Mouse (Mus musculus): ENCODE results near the gene Numb. TPM values are rescaled to one million over a fixed set of nuclear protein-coding genes. Genes with fewer than 3 reads are reported as not detected.

Gene Numb
- polyA plus RNA-seq, 1 experiment from 2014 or later = 39.3 TPM

- Histone ChIP-seq H3K9me3 (no peaks in the 10 kb centered on the region), H3K4me3 (no peak overlapping the region), H3K4me1 (peaks cover 11% of the 10 kb centered on the region), H3K27ac (replicated peaks) (no peak overlapping the region), H3K36me3 (replicated peaks) (peaks cover 30% of the 10 kb centered on the region), H3K27me3 (replicated peaks; ENCODE audit: low read depth, poor library complexity, severe bottlenecking) (no peaks in the 10 kb centered on the region)
- 89% methylated on average over 17 of the region's 17 CpGs for WGBS
- DNase-seq (ENCODE audit: low spot score) = no peak
Measured at GRCm38 (mm10) chr12:83789051-83789780, 132.5 kb downstream of the Numb start.

GRCm38 (mm10) chr12:83785305-83785704, 136.4 kb downstream of the Numb start:
- WGBS = 81% methylated on average over 4 of the region's 4 CpGs
- Histone ChIP-seq H3K27ac (replicated peaks) (no peak overlapping the region), H3K4me3 (no peak overlapping the region), H3K27me3 (replicated peaks; ENCODE audit: low read depth, poor library complexity, severe bottlenecking) (no peaks in the 10 kb centered on the region), H3K4me1 (peaks cover 8% of the 10 kb centered on the region), H3K9me3 (no peaks in the 10 kb centered on the region), H3K36me3 (replicated peaks) (no peaks in the 10 kb centered on the region)
- DNase-seq (ENCODE audit: low spot score) = no peak

- Histone ChIP-seq H3K27me3 (replicated peaks; ENCODE audit: low read depth, poor library complexity, severe bottlenecking) (no peaks in the 10 kb centered on the region), H3K9me3 (no peaks in the 10 kb centered on the region), H3K4me3 (no peak overlapping the region), H3K36me3 (replicated peaks) (no peaks in the 10 kb centered on the region), H3K4me1 (0 out of 2 replicates have a peak, but pooled peaks cover 2% of the 10 kb centered on the region), H3K27ac (replicated peaks) (no peak overlapping the region)
- WGBS = 90% methylated on average over 10 of the region's 10 CpGs
- DNase-seq (ENCODE audit: low spot score) = no peak
Measured at GRCm38 (mm10) chr12:83782669-83783068, 139.1 kb downstream of the Numb start.

GRCm38 (mm10) chr12:83781640-83782278, 140.0 kb downstream of the Numb start:
- Histone ChIP-seq H3K4me3 (no peak overlapping the region), H3K27me3 (replicated peaks; ENCODE audit: low read depth, poor library complexity, severe bottlenecking) (no peaks in the 10 kb centered on the region), H3K27ac (replicated peaks) (no peak overlapping the region), H3K36me3 (replicated peaks) (no peaks in the 10 kb centered on the region), H3K4me1 (0 out of 2 replicates have a peak, but pooled peaks cover 2% of the 10 kb centered on the region), H3K9me3 (no peaks in the 10 kb centered on the region)
- 76% methylated on average over 23 of the region's 23 CpGs for WGBS
- DNase-seq (ENCODE audit: low spot score) = no peak

GRCm38 (mm10) chr12:83781204-83781603, 140.5 kb downstream of the Numb start:
- no peaks in the 10 kb centered on the region for H3K27me3 ChIP-seq (replicated peaks; ENCODE audit: low read depth, poor library complexity, severe bottlenecking)
- H3K9me3 ChIP-seq = no peaks in the 10 kb centered on the region
- DNase-seq (ENCODE audit: low spot score) = no peak
- 0 out of 2 replicates have a peak, but pooled peaks cover 2% of the 10 kb centered on the region for H3K4me1 ChIP-seq
- H3K36me3 ChIP-seq (replicated peaks) = no peaks in the 10 kb centered on the region
- H3K4me3 ChIP-seq = no peak overlapping the region
- no peak overlapping the region for H3K27ac ChIP-seq (replicated peaks)
- 76% methylated on average over 7 of the region's 7 CpGs for WGBS

- H3K36me3 ChIP-seq (replicated peaks) = no peaks in the 10 kb centered on the region
- no peaks in the 10 kb centered on the region for H3K27me3 ChIP-seq (replicated peaks; ENCODE audit: low read depth, poor library complexity, severe bottlenecking)
- H3K27ac ChIP-seq (replicated peaks) = no peak overlapping the region
- no peak overlapping the region for H3K4me3 ChIP-seq
- WGBS = 85% methylated on average over 3 of the region's 3 CpGs
- DNase-seq (ENCODE audit: low spot score) = no peak
- peaks cover 11% of the 10 kb centered on the region for H3K4me1 ChIP-seq
- no peaks in the 10 kb centered on the region for H3K9me3 ChIP-seq
Measured at GRCm38 (mm10) chr12:83780181-83780580, 141.6 kb downstream of the Numb start.

GRCm38 (mm10) chr12:83776766-83777165, 145.0 kb downstream of the Numb start:
- DNase-seq (ENCODE audit: low spot score) = no peak
- Histone ChIP-seq H3K36me3 (replicated peaks) (no peaks in the 10 kb centered on the region), H3K4me1 (peaks cover 14% of the 10 kb centered on the region), H3K27me3 (replicated peaks; ENCODE audit: low read depth, poor library complexity, severe bottlenecking) (peaks cover 8% of the 10 kb centered on the region; the same call in 1 of the 2 replicates), H3K9me3 (no peaks in the 10 kb centered on the region), H3K4me3 (no peak overlapping the region), H3K27ac (replicated peaks) (no peak overlapping the region)
- WGBS = 89% methylated on average over 7 of the region's 7 CpGs

- 67% methylated on average over 12 of the region's 12 CpGs for WGBS
- Histone ChIP-seq H3K27me3 (replicated peaks; ENCODE audit: low read depth, poor library complexity, severe bottlenecking) (peaks cover 10% of the 10 kb centered on the region; the same call in 1 of the 2 replicates), H3K4me1 (peaks cover 16% of the 10 kb centered on the region), H3K4me3 (no peak overlapping the region), H3K9me3 (no peaks in the 10 kb centered on the region), H3K36me3 (replicated peaks) (no peaks in the 10 kb centered on the region), H3K27ac (replicated peaks) (no peak overlapping the region)
- DNase-seq (ENCODE audit: low spot score) = no peak
Measured at GRCm38 (mm10) chr12:83775621-83776020, 146.1 kb downstream of the Numb start.

- H3K9me3 ChIP-seq = no peaks in the 10 kb centered on the region
- H3K4me1 ChIP-seq = peaks cover 55% of the 10 kb centered on the region
- 7% methylated on average over 25 of the region's 25 CpGs for WGBS
- DNase-seq (ENCODE audit: low spot score) = peak; percentile 82
- H3K27ac ChIP-seq (replicated peaks) = peak overlapping the region; percentile 35; the same call in 1 of the 2 replicates
- H3K27me3 ChIP-seq (replicated peaks; ENCODE audit: low read depth, poor library complexity, severe bottlenecking) = peaks cover 23% of the 10 kb centered on the region
- H3K36me3 ChIP-seq (replicated peaks) = no peaks in the 10 kb centered on the region
- peak overlapping the region; percentile 38 for H3K4me3 ChIP-seq
Measured at GRCm38 (mm10) chr12:83770418-83771256, 151.1 kb downstream of the Numb start.

- no peak for DNase-seq (ENCODE audit: low spot score)
- Histone ChIP-seq H3K9me3 (no peaks in the 10 kb centered on the region), H3K27ac (replicated peaks) (no peak overlapping the region), H3K27me3 (replicated peaks; ENCODE audit: low read depth, poor library complexity, severe bottlenecking) (peaks cover 33% of the 10 kb centered on the region), H3K36me3 (replicated peaks) (no peaks in the 10 kb centered on the region), H3K4me1 (peaks cover 64% of the 10 kb centered on the region), H3K4me3 (no peak overlapping the region)
- 82% methylated on average over 14 of the region's 14 CpGs for WGBS
Measured at GRCm38 (mm10) chr12:83768235-83768899, 153.4 kb downstream of the Numb start.

GRCm38 (mm10) chr12:83767833-83768232, 153.9 kb downstream of the Numb start:
- H3K4me1 ChIP-seq = peaks cover 69% of the 10 kb centered on the region
- DNase-seq (ENCODE audit: low spot score) = no peak
- H3K36me3 ChIP-seq (replicated peaks) = no peaks in the 10 kb centered on the region
- H3K9me3 ChIP-seq = no peaks in the 10 kb centered on the region
- 72% methylated on average over 9 of the region's 9 CpGs for WGBS
- H3K4me3 ChIP-seq = no peak overlapping the region
- peaks cover 37% of the 10 kb centered on the region for H3K27me3 ChIP-seq (replicated peaks; ENCODE audit: low read depth, poor library complexity, severe bottlenecking)
- 0 out of 2 replicates have a peak overlapping the region, but pooled peaks have one; percentile 51 for H3K27ac ChIP-seq (replicated peaks)

Data from embryonic facial prominence, embryonic 10.5 days (tissue).